Mouse (Mus musculus) ES-E14 (cell line): ENCODE data around the gene Sipa1l2.

Experiments
- CHD2 ChIP-seq: IDR thresholded peaks from 2 replicates; pipeline ENCODE4 v1.6.1; 2014; ENCODE audit warnings: mild to moderate bottlenecking, low read depth, low read length, inconsistent platforms
- HCFC1 ChIP-seq: IDR thresholded peaks from 2 replicates; pipeline ENCODE4 v1.6.1; 2012; ENCODE audit warnings: low read length, inconsistent platforms, borderline replicate concordance; ENCODE audit not compliant: insufficient read depth
- ZC3H11A ChIP-seq: IDR thresholded peaks from 2 replicates; pipeline ENCODE4 v1.6.1; 2012; ENCODE audit warnings: low read depth, mild to moderate bottlenecking, inconsistent platforms, low read length, borderline replicate concordance
- ZNF384 ChIP-seq: IDR thresholded peaks from 2 replicates; pipeline ENCODE4 v1.6.1; 2012; ENCODE audit warnings: low read depth, low read length, inconsistent platforms

DNA sequence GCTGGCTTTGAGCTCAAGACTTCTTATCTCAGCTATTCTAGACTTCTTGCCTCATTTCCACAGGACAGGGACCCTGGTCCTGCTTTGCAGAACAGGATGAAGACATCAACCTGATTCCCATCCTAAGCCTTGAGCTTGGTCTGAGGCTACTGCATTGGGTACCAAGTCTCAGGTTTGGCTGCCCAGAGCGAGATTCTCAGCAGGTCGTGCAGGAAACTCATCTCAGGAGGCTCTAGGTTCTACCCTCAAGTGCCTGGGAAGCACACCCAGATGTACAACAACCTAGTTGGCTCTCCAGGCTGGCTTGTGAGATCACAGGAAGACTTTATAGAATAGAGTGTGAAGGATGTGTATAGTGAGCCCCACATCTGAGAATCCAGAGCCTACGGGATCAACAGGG, 46.4 kb upstream of the Sipa1l2 start:
- TF ChIP-seq CHD2 (no peak), ZNF384 (no peak), ZC3H11A (no peak), HCFC1 (no peak)
